ENCODE assay signal across 8 mouse cellular contexts in genomic region chr11:70654923-70655570, GRCm38 (mm10). TPM values are rescaled to one million over a fixed set of nuclear protein-coding genes. Genes with fewer than 3 reads are reported as not detected.
DNase-seq lines count a peak whose midpoint lies in the region; ATAC-seq lines count a peak whose summit lies in the region.

No protein-coding gene starts in this region.

- peak overlapping the region; percentile 100 for H3K4me3 ChIP-seq in hindbrain, embryonic 16.5 days (ENCODE audit: low read length)

- H3K9ac ChIP-seq in hindbrain, embryonic 16.5 days (ENCODE audit: low read depth, low read length) = peak overlapping the region; percentile 99

- peak overlapping the region; percentile 98 for H3K27ac ChIP-seq in hindbrain, embryonic 16.5 days (ENCODE audit: low read depth, low read length)

- peak; percentile 57 for ATAC-seq in hindbrain, embryonic 16.5 days

- intact Hi-C loops in left cerebral cortex, postnatal 4 days (cut with DNase I) = no loop called here

- H3K4me2 ChIP-seq in hindbrain, embryonic 16.5 days (ENCODE audit: low read length) = peak overlapping the region; percentile 64

- peak; percentile 79 for DNase-seq in adipocyte (ENCODE audit: low spot score)
- DNase-seq in cerebellum, postnatal 36 days = peak; percentile 81 to 87
- peak; percentile 74 to 80 for DNase-seq in gastrocnemius, adult 8-10 months (ENCODE audit: low spot score in 2 of 2)
- DNase-seq in left cerebral cortex, postnatal 4 days = peak; percentile 87
- DNase-seq in mesoderm, embryonic 11.5 days (ENCODE audit: low read depth, low spot score) = peak; percentile 86
- DNase-seq in right cerebral cortex, postnatal 25 days = peak; percentile 73
- peak; percentile 82 to 84 for DNase-seq in urinary bladder, postnatal 36 days (ENCODE audit: low spot score in 2 of 2)

- H3K4me1 ChIP-seq in hindbrain, embryonic 16.5 days (ENCODE audit: control insufficient read depth, insufficient read depth, low read depth, low read length) = peaks cover 27% of the 10 kb centered on the region

- peaks cover 11% of the 10 kb centered on the region for H3K36me3 ChIP-seq in hindbrain, embryonic 16.5 days (ENCODE audit: control insufficient read depth, insufficient read depth, low read length)

- no peaks in the 10 kb centered on the region for H3K27me3 ChIP-seq in hindbrain, embryonic 16.5 days (replicated peaks; ENCODE audit: control insufficient read depth, insufficient read depth, low read length)

- no peaks in the 10 kb centered on the region for H3K9me3 ChIP-seq in hindbrain, embryonic 16.5 days (ENCODE audit: control insufficient read depth, low read length)

- WGBS in hindbrain, embryonic 16.5 days = 0% methylated on average over 46 of the region's 48 CpGs

RNA-seq across cellular contexts. Expression of gene Pfn1, which starts 0.6 kb away (rescaled TPM):
- 100 to 1,000 TPM; 218 to 265 (median 251) TPM for total RNA-seq in gastrocnemius, adult 8-10 months (2022)
- polyA plus RNA-seq in hindbrain, embryonic 16.5 days (2015; fragmentation: Nextera tagmentation; extraction: Ambion mirVana) = 638 and 764 TPM in 2 replicates
- total RNA-seq in left cerebral cortex, postnatal 4 days (2021) = 100 to 1,000 TPM; 319 to 321 TPM

RNA-seq across cellular contexts. Expression of gene Eno3, which starts 2.0 kb away (rescaled TPM):
- total RNA-seq in gastrocnemius, adult 8-10 months (2022) = 1,000 to 10,000 TPM; 7,027 to 9,270 (median 7,380) TPM
- polyA plus RNA-seq in hindbrain, embryonic 16.5 days (2015; fragmentation: Nextera tagmentation; extraction: Ambion mirVana) = 6.0 and 16.3 TPM in 2 replicates
- total RNA-seq in left cerebral cortex, postnatal 4 days (2021) = 1 to 10 TPM; 8.1 to 9.3 TPM

RNA-seq across cellular contexts. Expression of gene Slc25a11, which starts 7.8 kb away (rescaled TPM):
- 100 to 1,000 TPM; 276 to 326 (median 293) TPM for total RNA-seq in gastrocnemius, adult 8-10 months (2022)
- polyA plus RNA-seq in hindbrain, embryonic 16.5 days (2015; fragmentation: Nextera tagmentation; extraction: Ambion mirVana) = 185 and 191 TPM in 2 replicates
- 10 to 100 TPM; 88.6 to 92.5 TPM for total RNA-seq in left cerebral cortex, postnatal 4 days (2021)

RNA-seq across cellular contexts. Expression of gene Rnf167, which starts 8.0 kb away (rescaled TPM):
- 10 to 100 TPM; 34.9 to 41.1 (median 38.1) TPM for total RNA-seq in gastrocnemius, adult 8-10 months (2022)
- 105 and 110 TPM in 2 replicates for polyA plus RNA-seq in hindbrain, embryonic 16.5 days (2015; fragmentation: Nextera tagmentation; extraction: Ambion mirVana)
- total RNA-seq in left cerebral cortex, postnatal 4 days (2021) = 10 to 100 TPM; 52.1 to 52.3 TPM

RNA-seq across cellular contexts. Expression of gene Spag7, which starts 14.2 kb away (rescaled TPM):
- 10 to 100 TPM; 77.0 to 99.5 (median 81.7) TPM for total RNA-seq in gastrocnemius, adult 8-10 months (2022)
- 151 and 161 TPM in 2 replicates for polyA plus RNA-seq in hindbrain, embryonic 16.5 days (2015; fragmentation: Nextera tagmentation; extraction: Ambion mirVana)
- total RNA-seq in left cerebral cortex, postnatal 4 days (2021) = 10 to 100 TPM; 50.6 to 56.8 TPM

Comparison
In these comparisons a context has a peak if more than half of its experiments do, and no peak if none do; other contexts are left out.
1. Peak in every context shown above with its lines: DNase-seq, ATAC-seq, H3K4me3 ChIP-seq and H3K27ac ChIP-seq.
2. RNA of gene Eno3, which starts 2.0 kb away (total RNA-seq): 7,027 to 9,270 TPM in gastrocnemius, adult 8-10 months; 8.1 to 9.3 TPM in left cerebral cortex, postnatal 4 days; every median in the first group is over 100 times any median in the second.